Mouse (Mus musculus): ENCODE results near the gene Slc6a18. TPM values are rescaled to one million over a fixed set of nuclear protein-coding genes. Genes with fewer than 3 reads are reported as not detected.
A peak's percentile ranks its signal among the peaks of the same experiment; 100 is the strongest.
"Not testable (repeated sequence)": the region's sequence is repeated elsewhere in the genome, so short reads cannot be mapped to it uniquely, and the experiment has no call there.

The Slc6a18 gene
- total RNA-seq (2022) = not detected

GRCm38 (mm10) chr13:73677853-73678252 is at the start of gene Slc6a18:
Gene Slc6a18 (minus strand): TSS chr13:73678023.
- DNase-seq (ENCODE audit: low spot score in 2 of 2) = no peak

- no peak for DNase-seq (ENCODE audit: low spot score in 2 of 2)
Observed at GRCm38 (mm10) chr13:73725315-73725714, 47.5 kb upstream of the Slc6a18 start.

- DNase-seq (ENCODE audit: low spot score in 2 of 2) = no peak
Observed at GRCm38 (mm10) chr13:73723081-73723668, 45.4 kb upstream of the Slc6a18 start.

- no peak for DNase-seq (ENCODE audit: low spot score in 2 of 2)
Observed at GRCm38 (mm10) chr13:73720241-73720640, 42.4 kb upstream of the Slc6a18 start.

- peak; percentile 36 to 75 for DNase-seq (ENCODE audit: low spot score in 2 of 2)
Observed at GRCm38 (mm10) chr13:73718225-73718624, 40.4 kb upstream of the Slc6a18 start.

GRCm38 (mm10) chr13:73714020-73714419 is 36.2 kb upstream of the Slc6a18 start:
- DNase-seq (ENCODE audit: low spot score in 2 of 2) = no peak

GRCm38 (mm10) chr13:73713204-73713603 is 35.4 kb upstream of the Slc6a18 start:
- DNase-seq (ENCODE audit: low spot score in 2 of 2) = no peak

GRCm38 (mm10) chr13:73712228-73712627 is 34.4 kb upstream of the Slc6a18 start:
- no peak for DNase-seq (ENCODE audit: low spot score in 2 of 2)

GRCm38 (mm10) chr13:73711803-73712202 is 34.0 kb upstream of the Slc6a18 start:
- DNase-seq (ENCODE audit: low spot score in 2 of 2) = no peak

GRCm38 (mm10) chr13:73711221-73711620 is 33.4 kb upstream of the Slc6a18 start:
- no peak for DNase-seq (ENCODE audit: low spot score in 2 of 2)

- no peak for DNase-seq (ENCODE audit: low spot score in 2 of 2)
Observed at GRCm38 (mm10) chr13:73709491-73709890, 31.7 kb upstream of the Slc6a18 start.

- no peak for DNase-seq (ENCODE audit: low spot score in 2 of 2)
Observed at GRCm38 (mm10) chr13:73704694-73705325, 27.0 kb upstream of the Slc6a18 start, which contains the start of gene Slc6a19. Gene Slc6a19 (minus strand): TSS chr13:73704865.

GRCm38 (mm10) chr13:73703486-73703885 is 25.7 kb upstream of the Slc6a18 start:
- not testable (repeated sequence) for DNase-seq (ENCODE audit: low spot score in 2 of 2)

- no peak for DNase-seq (ENCODE audit: low spot score in 2 of 2)
Observed at GRCm38 (mm10) chr13:73702776-73703175, 25.0 kb upstream of the Slc6a18 start.

- no peak for DNase-seq (ENCODE audit: low spot score in 2 of 2)
Observed at GRCm38 (mm10) chr13:73701161-73701883, 23.5 kb upstream of the Slc6a18 start.

GRCm38 (mm10) chr13:73700554-73700953 is 22.7 kb upstream of the Slc6a18 start:
- no peak for DNase-seq (ENCODE audit: low spot score in 2 of 2)

GRCm38 (mm10) chr13:73699714-73700113 is 21.9 kb upstream of the Slc6a18 start:
- DNase-seq (ENCODE audit: low spot score in 2 of 2) = no peak

- no peak for DNase-seq (ENCODE audit: low spot score in 2 of 2)
Observed at GRCm38 (mm10) chr13:73696529-73696928, 18.7 kb upstream of the Slc6a18 start.

GRCm38 (mm10) chr13:73694972-73695371 is 17.1 kb upstream of the Slc6a18 start:
- DNase-seq (ENCODE audit: low spot score in 2 of 2) = no peak

GRCm38 (mm10) chr13:73693333-73693732 is 15.5 kb upstream of the Slc6a18 start:
- DNase-seq (ENCODE audit: low spot score in 2 of 2) = no peak

GRCm38 (mm10) chr13:73692249-73692868 is 14.5 kb upstream of the Slc6a18 start:
- peak; percentile 7 to 12 for DNase-seq (ENCODE audit: low spot score in 2 of 2)

- no peak for DNase-seq (ENCODE audit: low spot score in 2 of 2)
Observed at GRCm38 (mm10) chr13:73688934-73689333, 11.1 kb upstream of the Slc6a18 start.

Data from left cerebral cortex, adult 8-10 months (tissue).